Mouse (Mus musculus) MEL (cell line): Measurements from ENCODE around the gene Aldh8a1.

Source experiments
- CHD1 ChIP-seq: IDR thresholded peaks from 2 replicates; pipeline ENCODE4 v1.6.1; 2012; ENCODE audit warnings: low read depth, mild to moderate bottlenecking, inconsistent platforms, low read length, improper control_type of control experiment
- CTCF ChIP-seq, 3 experiments: IDR thresholded peaks in 2 of 3; conservative IDR thresholded peaks in 1 of 3; 2 replicates each; pipeline ENCODE4 v1.5.1; 2011 to 2012; ENCODE audit warnings: low read length in 3 of 3, low read depth in 2 of 3, mild to moderate bottlenecking in 2 of 3, improper control_type of control experiment in 1 of 3, inconsistent platforms in 1 of 3, mixed read lengths in 1 of 3, moderate library complexity in 1 of 3; ENCODE audit not compliant: control insufficient read depth in 1 of 3, insufficient read depth in 1 of 3, poor library complexity in 1 of 3, severe bottlenecking in 1 of 3
- ELF1 ChIP-seq: IDR thresholded peaks from 2 replicates; pipeline ENCODE4 v1.6.1; 2014; ENCODE audit warnings: low read depth, mild to moderate bottlenecking, inconsistent platforms, low read length, improper control_type of control experiment, moderate library complexity
- EP300 ChIP-seq, 2 experiments: IDR thresholded peaks; 2 replicates each; pipeline ENCODE4 v1.6.1; 2011; ENCODE audit warnings: improper control_type of control experiment in 2 of 2, low read length in 2 of 2, low read depth in 1 of 2, mild to moderate bottlenecking in 1 of 2
- GABPA ChIP-seq: IDR thresholded peaks from 2 replicates; pipeline ENCODE4 v1.6.1; 2012; ENCODE audit warnings: low read depth, mild to moderate bottlenecking, inconsistent platforms, low read length, improper control_type of control experiment, moderate library complexity
- GATA1 ChIP-seq: IDR thresholded peaks from 2 replicates; pipeline ENCODE4 v1.6.1; 2011; ENCODE audit warnings: low read depth, low read length, improper control_type of control experiment
- MAX ChIP-seq: IDR thresholded peaks from 2 replicates; pipeline ENCODE4 v1.6.1; 2011; ENCODE audit warnings: low read length, improper control_type of control experiment
- MEF2A ChIP-seq: IDR thresholded peaks from 2 replicates; pipeline ENCODE4 v1.6.1; 2014; ENCODE audit warnings: low read depth, mild to moderate bottlenecking, inconsistent platforms, low read length, improper control_type of control experiment; ENCODE audit not compliant: poor library complexity, insufficient replicate concordance, severe bottlenecking; ENCODE audit errors: extremely low read depth
- NELFE ChIP-seq: IDR thresholded peaks from 2 replicates; pipeline ENCODE4 v1.6.1; 2011; ENCODE audit warnings: low read depth, low read length, improper control_type of control experiment
- NRF1 ChIP-seq: IDR thresholded peaks from 2 replicates; pipeline ENCODE4 v1.6.1; 2014; ENCODE audit warnings: low read depth, mild to moderate bottlenecking, inconsistent platforms, low read length, improper control_type of control experiment, moderate library complexity; ENCODE audit not compliant: poor library complexity, insufficient read depth, severe bottlenecking
- POLR2A ChIP-seq, 2 experiments: IDR thresholded peaks; 2 replicates each; pipeline ENCODE4 v1.6.1; 2011 to 2012; ENCODE audit warnings: low read length in 2 of 2, mild to moderate bottlenecking in 2 of 2, control low read depth in 1 of 2, improper control_type of control experiment in 1 of 2, low read depth in 1 of 2, moderate library complexity in 1 of 2; ENCODE audit not compliant: control insufficient read depth in 1 of 2, insufficient read depth in 1 of 2, poor library complexity in 1 of 2
- TAL1 ChIP-seq: IDR thresholded peaks from 2 replicates; pipeline ENCODE4 v1.6.1; 2012; ENCODE audit warnings: mild to moderate bottlenecking, inconsistent platforms, low read length, moderate library complexity, mixed read lengths

DNA sequence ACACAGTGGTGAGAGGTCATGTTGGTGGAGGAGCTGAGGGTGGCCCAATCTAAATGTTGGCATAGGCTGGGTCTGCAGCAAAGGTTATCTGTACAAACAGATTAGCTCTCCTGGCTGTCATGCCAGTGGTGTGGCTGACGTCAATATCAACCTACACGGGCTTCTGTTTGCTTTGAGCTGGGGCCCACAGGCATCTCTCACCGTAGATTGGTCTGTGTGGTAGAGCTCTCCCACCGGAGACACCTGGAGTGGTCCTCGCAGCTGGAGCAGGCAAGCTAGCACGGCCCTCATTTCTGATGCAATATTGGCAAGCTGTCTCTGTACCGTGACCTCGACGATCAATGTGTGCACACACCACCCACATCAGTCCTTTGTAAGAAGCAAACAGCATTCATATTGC lies 67.3 kb downstream of the Aldh8a1 start:
- TF ChIP-seq POLR2A (IDR thresholded peaks at IDR 0.05; ENCODE audit: control insufficient read depth in 1 of 2, insufficient read depth in 1 of 2, low read depth in 1 of 2, low read length in 2 of 2, poor library complexity in 1 of 2) (no peak), NRF1 (no peak), NELFE (no peak), EP300 (IDR thresholded peaks at IDR 0.05; ENCODE audit: low read depth in 1 of 2, low read length in 2 of 2) (no peak), TAL1 (no peak), CTCF (IDR thresholded peaks at IDR 0.05 in 2 of 3, conservative IDR thresholded peaks at IDR 0.05 in 1 of 3; ENCODE audit: control insufficient read depth in 1 of 3, insufficient read depth in 1 of 3, low read depth in 2 of 3, low read length in 3 of 3, poor library complexity in 1 of 3, severe bottlenecking in 1 of 3) (no peak), GABPA (no peak), MEF2A (no peak), MAX (no peak), CHD1 (no peak), ELF1 (no peak), GATA1 (no peak)
